Mouse (Mus musculus): ENCODE data around the gene Utrn. TPM values are rescaled to one million over a fixed set of nuclear protein-coding genes. Genes with fewer than 3 reads are reported as not detected.

Gene Utrn
- total RNA-seq, 1 experiment from 2014 or later = 84.1 TPM

Other genes starting within 250 kb of the Utrn start
- gene Stx11, start 94.9 kb upstream of the Utrn start, total RNA-seq (2017) = 67.7 and 67.8 TPM in 2 replicates
- 6.5 and 9.1 TPM in 2 replicates for gene Sf3b5, start 136.0 kb upstream of the Utrn start, total RNA-seq (2017)
- gene Plagl1, start 191.1 kb upstream of the Utrn start, total RNA-seq (2017) = 0.12 TPM in 1 of 2 replicates, not detected in the other